Mouse (Mus musculus) liver, adult 2 months (tissue): Measurements from ENCODE around the gene Cwc22. TPM values are rescaled to one million over a fixed set of nuclear protein-coding genes. Genes with fewer than 3 reads are reported as not detected.

Experiments used
- DNase-seq: peaks from one replicate; pipeline ENCODE4 v3.0.0-alpha.2; 2011; ENCODE audit warnings: low read depth, low spot score; ENCODE audit errors: extremely low read depth
- H3K27ac ChIP-seq: fragments of 200-500 bp; replicated peaks from 2 replicates; pipeline ENCODE4 v1.5.1; 2012; ENCODE audit warnings: low read depth, mild to moderate bottlenecking, control low read depth, inconsistent platforms, low read length; ENCODE audit not compliant: insufficient read depth
- H3K27me3 ChIP-seq: fragments of 200-500 bp; 2 replicates; pipeline ENCODE4 v1.6.1; 2012; ENCODE audit warnings: mild to moderate bottlenecking, moderate library complexity, low read length, inconsistent platforms; ENCODE audit not compliant: control insufficient read depth, insufficient read depth
- H3K36me3 ChIP-seq: fragments of 200-500 bp; 2 replicates; pipeline ENCODE4 v1.6.1; 2012; ENCODE audit warnings: low read length, inconsistent platforms; ENCODE audit not compliant: control insufficient read depth, insufficient read depth
- H3K4me1 ChIP-seq: fragments of 200-500 bp; 2 replicates; pipeline ENCODE4 v1.6.1; 2011; ENCODE audit warnings: low read length; ENCODE audit not compliant: control insufficient read depth, insufficient read depth
- H3K4me3 ChIP-seq: fragments of 200-500 bp; 2 replicates; pipeline ENCODE4 v1.5.1; 2011; ENCODE audit warnings: low read depth, mild to moderate bottlenecking, control low read depth, low read length, moderate library complexity; ENCODE audit not compliant: insufficient read depth
- H3K79me2 ChIP-seq: fragments of 200-500 bp; 2 replicates; pipeline ENCODE4 v1.6.1; 2012; ENCODE audit warnings: inconsistent platforms, mild to moderate bottlenecking, low read length, moderate library complexity; ENCODE audit not compliant: control insufficient read depth, insufficient read depth
- H3K9ac ChIP-seq: fragments of 200-500 bp; 2 replicates; pipeline ENCODE4 v1.6.1; 2012; ENCODE audit warnings: low read depth, mild to moderate bottlenecking, control low read depth, inconsistent platforms, low read length
- CTCF ChIP-seq: fragments of 200-500 bp; IDR thresholded peaks from 2 replicates; pipeline ENCODE4 v1.5.1; 2011; ENCODE audit warnings: low read depth, low read length, control low read depth
- POLR2A ChIP-seq: fragments of 200-500 bp; IDR thresholded peaks from 2 replicates; pipeline ENCODE4 v1.6.1; 2011; ENCODE audit warnings: low read length, control low read depth; ENCODE audit not compliant: insufficient read depth; ENCODE audit errors: extremely low read depth
- WGBS: fragments of 180-500 bp; shearing (Covaris S2); methylation state at CpG from one replicate; pipeline ENCODE4 v1.1.7; 2018; 5-methylcytosine and 5-hydroxymethylcytosine counted together
- polyA plus RNA-seq: library from polyadenylated mRNA; depleted of rRNA; stranded (reverse); fragments of >200 nt; gene quantifications from 2 replicates; pipeline ENCODE4 v1.2.3, GENCODE M21; 2012
- total RNA-seq: library from RNA; depleted of rRNA; stranded (reverse); fragments of >200 nt; gene quantifications from 2 replicates; pipeline ENCODE4 v1.2.3, GENCODE M21; 2014

The Cwc22 gene
- total and polyA plus RNA-seq, 2 experiments = 3.4 to 10.6 TPM

DNA sequence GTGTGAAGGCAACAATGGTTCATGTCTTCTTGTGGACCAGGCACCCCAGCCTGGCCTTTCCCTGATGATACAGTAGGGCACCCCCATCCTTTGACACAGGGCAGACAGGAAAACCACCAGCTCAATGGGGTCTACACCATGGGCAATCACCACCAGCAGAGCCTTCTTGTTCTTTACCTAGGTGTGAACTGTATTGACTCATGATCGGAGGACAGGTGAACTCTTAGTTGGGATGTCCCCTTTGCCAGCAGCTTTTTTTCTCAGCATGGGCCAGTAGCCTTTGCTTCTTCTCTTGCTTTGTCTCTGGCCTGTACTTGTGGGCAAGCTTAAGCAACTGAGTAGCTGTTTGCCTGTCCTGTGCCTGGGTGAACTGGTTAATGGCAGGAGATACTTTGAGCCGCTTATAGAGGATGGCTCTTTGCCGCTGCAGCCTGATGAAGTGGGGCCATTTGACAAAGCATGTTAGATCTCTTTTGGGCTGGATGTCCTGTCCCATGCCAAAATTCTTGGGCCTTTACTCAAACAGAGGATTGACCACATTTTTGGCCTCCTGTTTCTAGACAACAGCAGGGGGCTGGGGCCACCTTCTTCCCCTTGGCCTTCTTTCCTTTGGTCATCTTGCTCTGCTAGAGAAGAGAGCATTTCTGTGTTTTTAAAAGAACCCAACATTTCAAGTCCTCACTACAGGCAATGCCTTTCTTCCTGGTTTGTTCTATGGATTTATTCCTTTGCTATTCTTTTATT is 16.4 kb upstream of the Cwc22 start:
- H3K79me2 ChIP-seq = no peaks in the 10 kb centered on the region
- no peaks in the 10 kb centered on the region for H3K27me3 ChIP-seq
- whole genome bisulfite sequencing = 92% methylated on average over 3 of the region's 3 CpGs
- no peaks in the 10 kb centered on the region for H3K36me3 ChIP-seq
- DNase-seq = no peak
- H3K4me3 ChIP-seq = no peak overlapping the region
- TF ChIP-seq POLR2A = no peak
- no peak for TF ChIP-seq CTCF
- H3K27ac ChIP-seq = no peak overlapping the region
- H3K9ac ChIP-seq = no peak overlapping the region
- no peaks in the 10 kb centered on the region for H3K4me1 ChIP-seq

DNA sequence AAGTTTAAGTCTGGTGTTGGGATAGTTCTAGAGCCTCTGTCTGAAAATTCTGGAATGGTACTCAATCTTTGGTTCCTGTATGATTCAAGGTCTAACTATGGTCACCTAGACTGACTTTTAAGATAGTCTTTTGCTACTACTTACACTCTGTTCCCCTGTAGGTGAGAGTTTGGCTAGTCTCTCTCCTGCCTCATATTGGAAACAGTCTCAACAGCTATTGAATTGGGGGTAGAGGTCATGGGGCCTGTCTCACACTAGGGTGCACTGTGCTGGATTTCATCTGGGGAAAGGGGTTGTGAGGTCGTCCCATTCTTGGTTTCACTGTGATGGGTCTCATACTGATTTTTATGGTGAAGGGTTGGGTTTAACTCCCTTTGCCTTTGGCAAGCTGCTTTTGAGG is 15.1 kb upstream of the Cwc22 start:
- TF ChIP-seq POLR2A (no peak), CTCF (no peak)
- no peak overlapping the region for H3K9ac ChIP-seq
- WGBS = 58% methylated on average over 1 of the region's 1 CpGs
- no peaks in the 10 kb centered on the region for H3K36me3 ChIP-seq
- no peaks in the 10 kb centered on the region for H3K79me2 ChIP-seq
- H3K4me1 ChIP-seq = no peaks in the 10 kb centered on the region
- no peak for DNase-seq
- no peaks in the 10 kb centered on the region for H3K27me3 ChIP-seq
- no peak overlapping the region for H3K4me3 ChIP-seq
- no peak overlapping the region for H3K27ac ChIP-seq

DNA sequence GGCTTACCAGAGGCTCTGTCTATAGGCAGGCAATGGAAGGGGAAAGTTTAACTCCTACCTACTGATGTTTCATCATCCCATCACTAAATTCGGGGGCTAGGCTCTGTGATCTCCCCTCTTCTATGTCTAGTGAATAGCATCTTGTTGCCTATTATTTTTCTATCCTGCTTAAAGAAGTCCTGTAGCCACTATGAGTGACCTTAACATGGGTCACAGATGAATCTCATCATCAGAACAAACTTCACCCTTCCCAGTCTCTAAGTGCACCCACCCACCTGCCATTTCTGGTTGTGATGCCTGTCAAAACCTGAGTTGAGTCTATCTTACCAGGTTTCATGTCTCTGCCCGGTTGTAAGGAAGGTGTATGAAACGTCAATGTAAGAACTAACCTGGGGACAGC is 14.5 kb upstream of the Cwc22 start:
- Histone ChIP-seq H3K4me3 (no peak overlapping the region), H3K36me3 (no peaks in the 10 kb centered on the region), H3K27ac (no peak overlapping the region), H3K27me3 (no peaks in the 10 kb centered on the region), H3K9ac (no peak overlapping the region), H3K79me2 (no peaks in the 10 kb centered on the region), H3K4me1 (no peaks in the 10 kb centered on the region)
- TF ChIP-seq CTCF (no peak), POLR2A (no peak)
- DNase-seq = no peak
- WGBS = 80% methylated on average over 3 of the region's 3 CpGs

DNA sequence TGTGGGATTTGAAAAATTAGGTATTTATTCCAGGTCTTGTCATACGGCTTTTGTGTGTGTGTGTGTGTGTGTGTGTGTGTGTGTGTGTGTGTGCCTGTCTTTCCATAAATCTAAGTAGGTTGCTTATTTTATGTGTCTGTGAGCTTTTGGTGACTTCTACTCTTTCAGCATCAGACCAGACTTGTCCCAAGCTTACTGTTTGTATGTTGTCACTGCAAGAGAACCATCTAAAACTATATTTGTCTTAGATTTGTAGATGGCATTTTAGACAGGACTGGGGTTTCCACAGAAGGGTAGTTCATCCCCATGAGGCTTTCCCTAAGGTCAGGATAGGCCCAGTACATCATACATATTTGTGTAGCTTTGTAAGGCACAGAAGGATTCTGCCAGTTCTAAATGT is 13.2 kb upstream of the Cwc22 start:
- no peak overlapping the region for H3K4me3 ChIP-seq
- WGBS = 85% methylated on average over 1 of the region's 1 CpGs
- no peaks in the 10 kb centered on the region for H3K4me1 ChIP-seq
- H3K9ac ChIP-seq = no peak overlapping the region
- no peak for TF ChIP-seq POLR2A
- TF ChIP-seq CTCF = no peak
- H3K27ac ChIP-seq = no peak overlapping the region
- H3K27me3 ChIP-seq = no peaks in the 10 kb centered on the region
- H3K36me3 ChIP-seq = no peaks in the 10 kb centered on the region
- no peak for DNase-seq
- no peaks in the 10 kb centered on the region for H3K79me2 ChIP-seq

DNA sequence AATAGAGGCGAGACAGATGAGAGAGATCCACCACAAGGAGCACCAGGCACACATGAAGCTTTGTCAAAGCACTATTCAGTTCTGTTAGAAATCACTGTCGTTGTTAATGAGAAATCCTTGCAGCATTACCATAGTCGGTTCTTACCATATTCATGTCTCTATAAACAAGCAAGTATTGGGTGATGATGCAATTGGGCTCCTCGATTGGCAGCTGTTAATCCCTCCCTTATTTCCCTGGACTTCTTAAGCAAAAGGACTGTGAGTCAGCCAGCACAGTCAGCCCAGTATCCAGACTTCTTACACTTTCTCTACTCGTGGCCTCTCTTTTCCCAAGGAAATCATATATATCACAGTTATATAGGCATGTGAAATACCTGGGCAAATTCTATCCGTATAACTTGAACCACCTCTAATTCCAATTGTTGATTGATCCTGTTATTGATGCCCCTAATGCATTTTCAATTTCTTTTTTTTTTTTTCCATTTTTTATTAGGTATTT is 5.3 kb upstream of the Cwc22 start:
- H3K4me1 ChIP-seq = no peaks in the 10 kb centered on the region
- WGBS = 86% methylated on average over 6 of the region's 6 CpGs
- no peak overlapping the region for H3K4me3 ChIP-seq
- no peak for DNase-seq
- H3K36me3 ChIP-seq = no peaks in the 10 kb centered on the region
- TF ChIP-seq POLR2A (no peak), CTCF (no peak)
- H3K9ac ChIP-seq = no peak overlapping the region
- H3K27ac ChIP-seq = no peak overlapping the region
- H3K27me3 ChIP-seq = no peaks in the 10 kb centered on the region
- H3K79me2 ChIP-seq = no peaks in the 10 kb centered on the region

DNA sequence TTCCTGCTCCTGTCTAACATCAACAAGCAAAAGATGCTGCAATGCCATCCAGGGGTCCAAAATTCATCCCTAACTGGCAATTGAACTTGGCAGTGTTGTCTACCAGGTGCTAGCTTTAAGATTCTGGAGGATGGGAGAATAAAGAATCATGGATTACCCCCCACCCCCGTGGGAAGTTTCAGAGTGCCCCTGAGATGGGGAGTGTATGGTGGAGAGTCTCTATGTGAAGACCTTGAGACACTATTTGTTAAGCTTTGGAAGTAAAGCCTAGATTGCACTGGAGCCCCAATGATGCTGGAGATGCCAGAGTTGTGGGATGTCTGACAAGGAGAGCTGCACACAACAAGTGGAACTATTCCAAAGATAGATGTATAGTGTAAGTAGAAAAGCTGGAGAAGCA is 3.9 kb upstream of the Cwc22 start:
- H3K9ac ChIP-seq = no peak overlapping the region
- H3K27ac ChIP-seq = no peak overlapping the region
- no peaks in the 10 kb centered on the region for H3K4me1 ChIP-seq
- H3K36me3 ChIP-seq = no peaks in the 10 kb centered on the region
- no peak for DNase-seq
- H3K4me3 ChIP-seq = no peak overlapping the region
- H3K79me2 ChIP-seq = peaks cover 9% of the 10 kb centered on the region; the same call in 1 of the 2 replicates
- 60% methylated on average over 1 of the region's 1 CpGs for WGBS
- TF ChIP-seq POLR2A = no peak
- no peak for TF ChIP-seq CTCF
- H3K27me3 ChIP-seq = no peaks in the 10 kb centered on the region
